Mouse (Mus musculus) frontal cortex, adult 2 months (tissue): Measurements from ENCODE around the gene Cyp4f39. TPM values are rescaled to one million over a fixed set of nuclear protein-coding genes. Genes with fewer than 3 reads are reported as not detected.
"Not testable (repeated sequence)": the region's sequence is repeated elsewhere in the genome, so short reads cannot be mapped to it uniquely, and the experiment has no call there.

Experiments
- DNase-seq, 2 experiments: peaks; one replicate each; pipeline ENCODE4 v3.0.0; 2022; ENCODE audit warnings: low spot score in 1 of 2; ENCODE audit errors: extremely low spot score in 1 of 2
- polyA plus RNA-seq: library from polyadenylated mRNA; depleted of rRNA; stranded (reverse); fragments of >200 nt; gene quantifications from 2 replicates; pipeline ENCODE4 v1.2.3, GENCODE M21; 2012; rRNA removed

Cyp4f39 gene
- polyA plus RNA-seq, 1 experiment: not detected

- not testable (repeated sequence) for DNase-seq
Measured at GRCm38 (mm10) chr17:32526341-32526740, 73.8 kb downstream of the Cyp4f39 start.

- no peak for DNase-seq
Measured at GRCm38 (mm10) chr17:32527748-32528147, 75.2 kb downstream of the Cyp4f39 start.

- DNase-seq: peak; percentile 72 to 92
Measured at GRCm38 (mm10) chr17:32528408-32529337, 76.2 kb downstream of the Cyp4f39 start.

GRCm38 (mm10) chr17:32532356-32532755 is 79.8 kb downstream of the Cyp4f39 start:
- DNase-seq: not testable (repeated sequence)

- DNase-seq: no peak
Measured at GRCm38 (mm10) chr17:32534068-32534467, 81.5 kb downstream of the Cyp4f39 start.

- peak; percentile 27 to 81 for DNase-seq
Measured at GRCm38 (mm10) chr17:32536051-32536866, 83.7 kb downstream of the Cyp4f39 start, which contains the start of gene Cyp4f16. Gene Cyp4f16 (plus strand): TSS chr17:32536558.

GRCm38 (mm10) chr17:32536867-32537250 is 84.3 kb downstream of the Cyp4f39 start:
- DNase-seq: no peak

Other genes with a start within 250 kb of the Cyp4f39 start
- 49.9 and 54.6 TPM in 2 replicates for gene Brd4, start 168.0 kb upstream of the Cyp4f39 start, polyA plus RNA-seq
- 111 and 119 TPM in 2 replicates for gene Akap8, start 131.5 kb upstream of the Cyp4f39 start, polyA plus RNA-seq
- 347 and 400 TPM in 2 replicates for gene Akap8l, start 102.1 kb upstream of the Cyp4f39 start, polyA plus RNA-seq
- gene Wiz, start 63.3 kb upstream of the Cyp4f39 start, polyA plus RNA-seq: 38.6 and 41.4 TPM in 2 replicates
- gene Rasal3, start 49.1 kb upstream of the Cyp4f39 start, polyA plus RNA-seq: 2.8 and 5.4 TPM in 2 replicates
- not detected in 2 replicates for gene Pglyrp2, start 28.6 kb upstream of the Cyp4f39 start, polyA plus RNA-seq
- 6.4 and 6.6 TPM in 2 replicates for gene Cyp4f17, start 53.3 kb downstream of the Cyp4f39 start, polyA plus RNA-seq
- 13.0 and 13.4 TPM in 2 replicates for gene Cyp4f16, start 83.8 kb downstream of the Cyp4f39 start, polyA plus RNA-seq
- gene Cyp4f37, start 168.6 kb downstream of the Cyp4f39 start, polyA plus RNA-seq: not detected in 2 replicates
- gene Cyp4f40, start 206.2 kb downstream of the Cyp4f39 start, polyA plus RNA-seq: 0.04 and 0.08 TPM in 2 replicates
- 30.5 and 38.6 TPM in 2 replicates for gene Cyp4f15, start 232.9 kb downstream of the Cyp4f39 start, polyA plus RNA-seq